Mouse (Mus musculus) cerebellum, adult 9-11 months (tissue): Measurements from ENCODE around the gene Taf1.

Experiments used
- DNase-seq: peaks from one replicate; pipeline ENCODE4 v3.0.0; 2022

The Taf1 gene

GRCm38 (mm10) chrX:101532347-101533221 is at the start of gene Taf1:
Taf1 (plus strand) TSS chrX:101532734.
- DNase-seq: peak; percentile 97

- DNase-seq: peak; percentile 75
Observed at GRCm38 (mm10) chrX:101486487-101487152, 45.9 kb upstream of the Taf1 start.

- DNase-seq: no peak
Observed at GRCm38 (mm10) chrX:101504636-101505035, 27.9 kb upstream of the Taf1 start.

GRCm38 (mm10) chrX:101515710-101516109 is 16.8 kb upstream of the Taf1 start:
- DNase-seq: no peak

- DNase-seq: no peak
Observed at GRCm38 (mm10) chrX:101518006-101518405, 14.5 kb upstream of the Taf1 start.

- DNase-seq: no peak
Observed at GRCm38 (mm10) chrX:101522027-101522426, 10.5 kb upstream of the Taf1 start.

- DNase-seq: no peak
Observed at GRCm38 (mm10) chrX:101527356-101527755, 5.2 kb upstream of the Taf1 start.

- DNase-seq: no peak
Observed at GRCm38 (mm10) chrX:101585455-101585854, 52.9 kb downstream of the Taf1 start.

GRCm38 (mm10) chrX:101616183-101616582 is 83.6 kb downstream of the Taf1 start:
- DNase-seq: no peak

- no peak for DNase-seq
Observed at GRCm38 (mm10) chrX:101617889-101618288, 85.4 kb downstream of the Taf1 start.

GRCm38 (mm10) chrX:101620317-101620716 is 87.8 kb downstream of the Taf1 start:
- DNase-seq: no peak

- DNase-seq: no peak
Observed at GRCm38 (mm10) chrX:101622539-101622938, 90.0 kb downstream of the Taf1 start.

- DNase-seq: no peak
Observed at GRCm38 (mm10) chrX:101636821-101637525, 104.4 kb downstream of the Taf1 start.

- no peak for DNase-seq
Observed at GRCm38 (mm10) chrX:101638856-101639255, 106.3 kb downstream of the Taf1 start.

GRCm38 (mm10) chrX:101639306-101639705 is 106.8 kb downstream of the Taf1 start:
- DNase-seq: peak; percentile 19

GRCm38 (mm10) chrX:101639741-101640166 is 107.2 kb downstream of the Taf1 start, which contains the start of gene Ogt:
Ogt (plus strand) TSS chrX:101640060.
- DNase-seq: peak; percentile 92

GRCm38 (mm10) chrX:101640194-101641160 is 107.9 kb downstream of the Taf1 start:
- peak; percentile 45 for DNase-seq

- no peak for DNase-seq
Observed at GRCm38 (mm10) chrX:101641161-101641530, 108.6 kb downstream of the Taf1 start.

GRCm38 (mm10) chrX:101642091-101642490 is 109.6 kb downstream of the Taf1 start:
- no peak for DNase-seq

GRCm38 (mm10) chrX:101645286-101645685 is 112.8 kb downstream of the Taf1 start:
- no peak for DNase-seq

- no peak for DNase-seq
Observed at GRCm38 (mm10) chrX:101646621-101647020, 114.1 kb downstream of the Taf1 start.
